Mouse (Mus musculus): ENCODE data around the gene Capzb. TPM values are rescaled to one million over a fixed set of nuclear protein-coding genes. Genes with fewer than 3 reads are reported as not detected.
A peak's percentile ranks its signal among the peaks of the same experiment; 100 is the strongest.

Gene Capzb
- polyA plus RNA-seq, 1 experiment from 2014 or later, result 434 TPM

DNA sequence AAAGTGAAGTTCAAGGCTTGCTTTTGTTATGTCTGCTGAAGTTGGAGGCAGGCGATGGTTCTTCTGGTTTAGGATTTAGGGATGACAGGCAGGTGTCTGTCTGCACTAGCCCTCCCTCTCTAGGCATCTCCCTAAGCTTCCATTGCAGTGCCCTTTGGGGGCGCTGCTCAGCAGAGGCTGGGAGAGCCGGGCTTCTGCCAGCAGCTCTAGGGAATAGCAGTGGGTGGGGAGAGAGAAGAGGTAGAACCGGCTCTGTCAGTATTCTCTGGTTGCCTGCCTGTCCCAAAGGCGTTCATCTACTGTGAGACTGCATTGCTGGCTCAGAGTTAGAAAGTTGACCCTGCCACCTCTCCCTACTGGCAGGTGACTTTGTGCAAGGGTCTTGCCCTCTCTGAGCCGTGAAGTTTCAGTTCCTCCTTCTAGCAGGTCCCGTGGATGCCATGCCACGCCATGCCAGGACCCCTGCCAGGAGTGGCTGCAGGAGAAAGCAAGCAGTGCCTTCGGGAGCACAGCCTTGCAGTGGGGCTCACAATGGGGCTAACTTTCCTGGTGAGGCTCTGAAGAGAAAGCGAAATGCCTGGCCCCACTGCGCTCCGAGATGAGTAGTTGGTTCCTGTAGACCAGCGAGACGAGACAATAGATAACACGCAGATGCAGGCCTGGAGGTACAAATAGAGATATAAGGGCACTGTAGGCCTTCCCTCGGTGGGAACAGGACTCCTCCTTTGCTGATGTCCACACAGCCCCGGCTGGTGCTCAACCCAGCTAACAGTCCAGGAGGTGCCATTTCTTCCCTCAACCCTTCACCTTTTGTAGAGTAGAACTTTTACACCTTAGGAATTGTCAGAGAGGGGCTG lies 19.5 kb downstream of the Capzb start:
- peak overlapping the region; percentile 58 for H3K9ac ChIP-seq (ENCODE audit: low read length)
- no peak overlapping the region; the same call in 1 of the 2 replicates for H3K4me3 ChIP-seq (replicated peaks; ENCODE audit: low read length)
- peak overlapping the region; percentile 92 for H3K27ac ChIP-seq (ENCODE audit: low read length)
- no peaks in the 10 kb centered on the region for H3K9me3 ChIP-seq (replicated peaks; ENCODE audit: control insufficient read depth, low read length)
- H3K4me1 ChIP-seq (ENCODE audit: control insufficient read depth, insufficient read depth, low read length), result peaks cover 74% of the 10 kb centered on the region
- H3K36me3 ChIP-seq (ENCODE audit: control insufficient read depth, insufficient read depth, low read length), result no peaks in the 10 kb centered on the region
- peak overlapping the region; percentile 40 for H3K4me2 ChIP-seq (ENCODE audit: low read depth, low read length)
- no peaks in the 10 kb centered on the region for H3K27me3 ChIP-seq (ENCODE audit: control insufficient read depth, insufficient read depth, low read length)
- 52% methylated on average over 17 of the region's 17 CpGs for WGBS
- peak; percentile 65; the same call in 1 of the 2 replicates for ATAC-seq (ENCODE audit: insufficient read depth, low FRiP score)

DNA sequence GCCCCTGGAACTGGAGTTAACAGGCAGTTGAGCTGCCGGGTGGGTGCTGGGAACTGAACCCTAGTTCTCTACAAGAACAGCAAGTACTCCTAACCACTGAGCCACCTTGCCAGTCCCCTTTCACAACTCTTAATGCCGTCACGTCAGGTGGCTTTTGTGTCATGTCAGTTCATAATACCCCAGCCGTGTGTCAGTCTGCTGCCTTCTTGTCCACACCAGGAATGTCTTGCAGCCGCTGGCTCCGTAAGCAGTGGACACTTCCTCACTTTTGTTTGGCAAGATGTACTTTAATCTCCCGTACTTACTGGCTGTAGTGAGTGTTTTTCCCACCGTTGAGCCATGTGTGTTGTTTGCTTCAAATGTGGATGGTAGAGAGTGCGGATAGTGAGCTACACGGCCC lies 20.4 kb downstream of the Capzb start:
- no peaks in the 10 kb centered on the region for H3K9me3 ChIP-seq (replicated peaks; ENCODE audit: control insufficient read depth, low read length)
- WGBS, result 73% methylated on average over 10 of the region's 10 CpGs
- no peak for ATAC-seq (ENCODE audit: insufficient read depth, low FRiP score)
- H3K27me3 ChIP-seq (ENCODE audit: control insufficient read depth, insufficient read depth, low read length), result no peaks in the 10 kb centered on the region
- H3K36me3 ChIP-seq (ENCODE audit: control insufficient read depth, insufficient read depth, low read length), result no peaks in the 10 kb centered on the region
- H3K4me1 ChIP-seq (ENCODE audit: control insufficient read depth, insufficient read depth, low read length), result peaks cover 66% of the 10 kb centered on the region
- H3K4me3 ChIP-seq (replicated peaks; ENCODE audit: low read length), result no peak overlapping the region
- H3K4me2 ChIP-seq (ENCODE audit: low read depth, low read length), result no peak overlapping the region
- H3K27ac ChIP-seq (ENCODE audit: low read length), result no peak overlapping the region
- 0 out of 2 replicates have a peak overlapping the region, but pooled peaks have one; percentile 22 for H3K9ac ChIP-seq (ENCODE audit: low read length)

DNA sequence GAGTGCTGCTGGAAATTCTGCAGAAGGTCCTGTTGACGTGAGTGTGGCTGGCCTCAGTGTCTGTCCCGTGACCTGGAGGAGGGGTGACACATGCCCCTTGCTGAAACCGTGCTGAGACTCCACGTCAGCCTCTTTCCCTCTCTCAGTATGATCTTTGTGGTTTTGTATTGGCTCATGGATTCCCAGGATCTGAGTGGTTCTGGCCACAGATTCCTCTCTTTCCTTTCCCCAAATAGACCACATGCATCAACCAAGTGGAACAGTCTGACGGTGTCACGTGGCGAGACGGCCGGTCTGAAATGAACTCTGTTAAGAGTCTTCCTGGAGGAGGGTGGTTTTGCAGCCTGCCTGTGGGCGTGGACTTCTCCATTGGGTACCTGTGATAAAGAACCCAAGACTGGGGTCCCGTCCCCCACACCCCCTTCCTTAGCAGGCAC lies 21.3 kb downstream of the Capzb start:
- H3K4me1 ChIP-seq (ENCODE audit: control insufficient read depth, insufficient read depth, low read length), result peaks cover 58% of the 10 kb centered on the region
- no peak overlapping the region for H3K4me3 ChIP-seq (replicated peaks; ENCODE audit: low read length)
- 0 out of 2 replicates have a peak overlapping the region, but pooled peaks have one; percentile 15 for H3K27ac ChIP-seq (ENCODE audit: low read length)
- no peaks in the 10 kb centered on the region for H3K27me3 ChIP-seq (ENCODE audit: control insufficient read depth, insufficient read depth, low read length)
- H3K4me2 ChIP-seq (ENCODE audit: low read depth, low read length), result no peak overlapping the region
- WGBS, result 65% methylated on average over 11 of the region's 11 CpGs
- no peak for ATAC-seq (ENCODE audit: insufficient read depth, low FRiP score)
- H3K9ac ChIP-seq (ENCODE audit: low read length), result peak overlapping the region; percentile 40
- no peaks in the 10 kb centered on the region for H3K9me3 ChIP-seq (replicated peaks; ENCODE audit: control insufficient read depth, low read length)
- no peaks in the 10 kb centered on the region for H3K36me3 ChIP-seq (ENCODE audit: control insufficient read depth, insufficient read depth, low read length)

DNA sequence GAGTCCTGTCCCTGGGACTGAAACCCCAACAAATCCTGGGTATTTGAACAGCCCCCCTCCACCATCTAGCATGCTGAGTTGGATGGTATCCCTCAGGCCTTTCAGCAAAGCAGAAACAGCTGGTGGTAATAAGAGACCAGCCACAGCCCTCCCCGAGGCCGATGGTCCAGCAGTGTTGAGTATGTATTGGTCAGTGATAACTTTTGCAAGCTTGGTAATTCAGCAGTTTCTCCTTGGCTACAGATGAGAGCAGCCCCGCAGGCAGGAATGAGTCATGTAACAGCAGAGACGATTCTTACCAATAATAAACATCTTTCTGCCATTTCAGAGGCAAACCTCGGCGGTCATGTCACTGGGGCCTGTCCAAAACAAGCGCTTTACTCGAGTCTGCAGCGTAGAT lies 23.9 kb downstream of the Capzb start:
- Histone ChIP-seq H3K9me3 (replicated peaks; ENCODE audit: control insufficient read depth, low read length) (no peaks in the 10 kb centered on the region), H3K9ac (ENCODE audit: low read length) (no peak overlapping the region; the same call in 1 of the 2 replicates), H3K4me1 (ENCODE audit: control insufficient read depth, insufficient read depth, low read length) (peaks cover 41% of the 10 kb centered on the region), H3K4me3 (replicated peaks; ENCODE audit: low read length) (no peak overlapping the region), H3K27me3 (ENCODE audit: control insufficient read depth, insufficient read depth, low read length) (no peaks in the 10 kb centered on the region), H3K4me2 (ENCODE audit: low read depth, low read length) (no peak overlapping the region), H3K27ac (ENCODE audit: low read length) (peak overlapping the region; percentile 4; the same call in 1 of the 2 replicates), H3K36me3 (ENCODE audit: control insufficient read depth, insufficient read depth, low read length) (no peaks in the 10 kb centered on the region)
- ATAC-seq (ENCODE audit: insufficient read depth, low FRiP score), result peak; percentile 34; the same call in 1 of the 2 replicates
- 68% methylated on average over 9 of the region's 9 CpGs for WGBS

DNA sequence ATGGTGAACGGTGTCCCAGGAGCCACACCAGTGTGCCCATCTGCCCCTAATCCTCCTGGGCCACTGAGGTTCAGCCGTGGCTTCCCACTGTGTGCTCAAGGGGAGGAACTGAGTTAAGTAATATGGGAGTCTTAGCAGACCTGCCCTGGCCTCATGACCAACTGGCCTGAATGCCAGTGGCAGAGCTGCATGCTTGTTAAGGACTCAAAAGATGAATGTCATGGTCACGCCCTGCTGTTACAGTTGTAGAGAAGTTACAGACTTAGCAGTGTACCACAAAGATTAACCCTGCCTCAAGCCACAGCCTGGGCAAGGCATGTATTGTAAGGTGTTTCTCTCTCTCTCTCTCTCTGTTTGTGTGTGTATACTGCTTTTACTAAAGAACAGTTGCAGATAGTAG lies 25.8 kb downstream of the Capzb start:
- no peaks in the 10 kb centered on the region for H3K27me3 ChIP-seq (ENCODE audit: control insufficient read depth, insufficient read depth, low read length)
- 89% methylated on average over 3 of the region's 3 CpGs for WGBS
- H3K9ac ChIP-seq (ENCODE audit: low read length), result no peak overlapping the region
- H3K4me2 ChIP-seq (ENCODE audit: low read depth, low read length), result no peak overlapping the region
- H3K27ac ChIP-seq (ENCODE audit: low read length), result no peak overlapping the region
- ATAC-seq (ENCODE audit: insufficient read depth, low FRiP score), result no peak
- no peaks in the 10 kb centered on the region for H3K36me3 ChIP-seq (ENCODE audit: control insufficient read depth, insufficient read depth, low read length)
- no peaks in the 10 kb centered on the region for H3K9me3 ChIP-seq (replicated peaks; ENCODE audit: control insufficient read depth, low read length)
- H3K4me1 ChIP-seq (ENCODE audit: control insufficient read depth, insufficient read depth, low read length), result peaks cover 24% of the 10 kb centered on the region
- no peak overlapping the region for H3K4me3 ChIP-seq (replicated peaks; ENCODE audit: low read length)

DNA sequence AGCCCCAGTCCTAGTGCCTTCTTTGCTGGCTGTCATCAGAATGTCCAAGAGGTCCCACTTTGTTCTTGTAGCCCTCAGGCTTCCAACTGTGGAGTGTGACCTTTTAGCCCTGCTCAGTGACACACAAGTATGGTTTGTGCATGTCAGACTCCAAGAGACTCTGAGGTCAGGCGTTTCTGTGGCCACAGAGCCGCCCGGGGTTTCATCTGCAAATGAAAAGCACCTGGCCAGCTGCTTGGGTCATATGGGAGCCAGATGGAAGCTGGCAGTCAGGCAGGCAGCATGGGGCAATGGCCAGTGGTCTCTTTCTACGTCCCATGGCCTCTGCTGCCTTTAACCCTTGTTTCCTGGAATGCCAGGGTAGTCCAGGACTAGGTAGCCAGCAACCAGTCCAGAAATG lies 27.0 kb downstream of the Capzb start:
- ATAC-seq (ENCODE audit: insufficient read depth, low FRiP score), result no peak

DNA sequence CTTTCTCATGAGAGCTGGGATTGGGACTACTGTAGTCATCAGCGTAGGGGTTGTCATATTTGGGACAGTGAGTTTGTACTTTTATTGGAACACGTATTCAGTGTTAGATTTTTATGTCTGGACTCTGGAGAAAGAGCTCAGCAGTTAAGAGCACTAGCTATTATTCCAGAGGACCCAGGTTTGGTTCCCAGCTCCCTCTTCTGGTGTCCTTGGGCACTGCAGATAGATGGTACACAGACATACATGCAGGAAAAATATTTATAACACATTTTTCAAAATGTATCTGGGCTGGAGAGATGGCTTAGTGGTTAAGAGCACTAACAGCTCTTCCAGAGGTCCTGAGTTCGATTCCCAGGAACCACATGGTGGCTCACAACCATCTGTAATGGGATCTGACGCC lies 28.3 kb downstream of the Capzb start:
- 91% methylated on average over 4 of the region's 4 CpGs for WGBS

More for the DNA sequence above, 27.0 kb downstream of the Capzb start:
- no peak overlapping the region for H3K4me3 ChIP-seq (replicated peaks; ENCODE audit: low read length)
- no peaks in the 10 kb centered on the region for H3K27me3 ChIP-seq (ENCODE audit: control insufficient read depth, insufficient read depth, low read length)
- no peak overlapping the region for H3K27ac ChIP-seq (ENCODE audit: low read length)
- H3K9me3 ChIP-seq (replicated peaks; ENCODE audit: control insufficient read depth, low read length), result no peaks in the 10 kb centered on the region
- 85% methylated on average over 4 of the region's 4 CpGs for WGBS
- peaks cover 14% of the 10 kb centered on the region for H3K4me1 ChIP-seq (ENCODE audit: control insufficient read depth, insufficient read depth, low read length)
- no peak overlapping the region for H3K9ac ChIP-seq (ENCODE audit: low read length)
- H3K4me2 ChIP-seq (ENCODE audit: low read depth, low read length), result no peak overlapping the region
- no peaks in the 10 kb centered on the region for H3K36me3 ChIP-seq (ENCODE audit: control insufficient read depth, insufficient read depth, low read length)

DNA sequence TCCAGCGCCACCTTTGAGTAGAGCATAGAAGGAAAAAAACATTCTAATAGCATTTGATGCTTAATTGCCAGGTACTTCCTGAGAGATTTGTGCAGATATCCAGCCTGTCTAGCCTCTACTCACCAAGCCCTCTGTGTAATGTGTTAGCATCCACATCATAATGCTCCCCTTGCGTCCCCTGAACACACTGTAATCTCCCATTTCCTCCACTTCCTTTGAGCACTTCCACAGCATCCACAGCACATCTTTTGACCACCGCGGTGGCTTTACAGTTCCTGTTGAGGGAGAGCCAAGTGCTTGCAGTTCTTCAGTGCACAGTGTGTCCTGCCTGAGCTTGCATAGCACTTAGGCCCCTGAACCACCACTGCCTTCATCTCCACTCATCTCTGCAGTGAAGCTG lies 29.1 kb downstream of the Capzb start:
- no peak for ATAC-seq (ENCODE audit: insufficient read depth, low FRiP score)
- Histone ChIP-seq H3K27me3 (ENCODE audit: control insufficient read depth, insufficient read depth, low read length) (no peaks in the 10 kb centered on the region), H3K27ac (ENCODE audit: low read length) (no peak overlapping the region)

More for the DNA sequence above, 28.3 kb downstream of the Capzb start:
- Histone ChIP-seq H3K4me2 (ENCODE audit: low read depth, low read length) (no peak overlapping the region), H3K27ac (ENCODE audit: low read length) (no peak overlapping the region), H3K36me3 (ENCODE audit: control insufficient read depth, insufficient read depth, low read length) (no peaks in the 10 kb centered on the region), H3K9me3 (replicated peaks; ENCODE audit: control insufficient read depth, low read length) (no peaks in the 10 kb centered on the region), H3K4me1 (ENCODE audit: control insufficient read depth, insufficient read depth, low read length) (peaks cover 9% of the 10 kb centered on the region; the same call in 1 of the 2 replicates), H3K9ac (ENCODE audit: low read length) (no peak overlapping the region), H3K4me3 (replicated peaks; ENCODE audit: low read length) (no peak overlapping the region), H3K27me3 (ENCODE audit: control insufficient read depth, insufficient read depth, low read length) (no peaks in the 10 kb centered on the region)
- ATAC-seq (ENCODE audit: insufficient read depth, low FRiP score), result no peak

DNA sequence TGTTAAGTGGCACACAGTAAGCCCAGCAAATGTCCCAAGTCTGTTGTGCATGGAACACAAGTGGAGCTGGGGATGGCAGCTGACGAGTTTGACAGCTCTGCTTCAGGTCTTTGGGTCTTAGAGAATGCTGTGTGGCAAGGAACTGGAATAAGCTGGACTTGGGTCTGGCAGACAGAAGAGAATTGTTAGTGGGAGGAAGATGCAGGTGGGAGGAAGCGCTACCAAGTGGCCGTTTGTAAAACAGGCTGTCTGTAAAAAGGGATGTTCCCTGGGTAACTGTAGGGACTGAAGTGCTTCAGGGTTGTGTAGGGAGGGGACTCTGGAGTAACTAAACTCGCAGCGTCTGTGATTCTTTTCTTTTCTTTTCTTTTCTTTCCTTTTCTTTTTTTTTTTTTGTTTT lies 32.4 kb downstream of the Capzb start:
- H3K9me3 ChIP-seq (replicated peaks; ENCODE audit: control insufficient read depth, low read length), result no peaks in the 10 kb centered on the region
- 67% methylated on average over 5 of the region's 5 CpGs for WGBS
- H3K4me3 ChIP-seq (replicated peaks; ENCODE audit: low read length), result no peak overlapping the region
- H3K9ac ChIP-seq (ENCODE audit: low read length), result no peak overlapping the region
- ATAC-seq (ENCODE audit: insufficient read depth, low FRiP score), result no peak
- no peak overlapping the region for H3K4me2 ChIP-seq (ENCODE audit: low read depth, low read length)
- no peak overlapping the region for H3K27ac ChIP-seq (ENCODE audit: low read length)
- no peaks in the 10 kb centered on the region for H3K27me3 ChIP-seq (ENCODE audit: control insufficient read depth, insufficient read depth, low read length)
- H3K4me1 ChIP-seq (ENCODE audit: control insufficient read depth, insufficient read depth, low read length), result peaks cover 40% of the 10 kb centered on the region
- H3K36me3 ChIP-seq (ENCODE audit: control insufficient read depth, insufficient read depth, low read length), result no peaks in the 10 kb centered on the region

More for the DNA sequence above, 29.1 kb downstream of the Capzb start:
- Histone ChIP-seq H3K4me2 (ENCODE audit: low read depth, low read length) (no peak overlapping the region), H3K36me3 (ENCODE audit: control insufficient read depth, insufficient read depth, low read length) (no peaks in the 10 kb centered on the region), H3K9me3 (replicated peaks; ENCODE audit: control insufficient read depth, low read length) (no peaks in the 10 kb centered on the region), H3K4me1 (ENCODE audit: control insufficient read depth, insufficient read depth, low read length) (peaks cover 14% of the 10 kb centered on the region; the same call in 1 of the 2 replicates), H3K4me3 (replicated peaks; ENCODE audit: low read length) (no peak overlapping the region), H3K9ac (ENCODE audit: low read length) (no peak overlapping the region)
- WGBS, result 68% methylated on average over 4 of the region's 4 CpGs

Data from stomach, embryonic 16.5 days (tissue).